Mouse (Mus musculus) large intestine, adult 2 months (tissue): ENCODE measurements around the gene Fam131b. TPM values are rescaled to one million over a fixed set of nuclear protein-coding genes. Genes with fewer than 3 reads are reported as not detected.

ENCODE experiments used
- DNase-seq: peaks from one replicate; pipeline ENCODE4 v3.0.0-alpha.2; 2012; ENCODE audit warnings: low read depth, low spot score
- WGBS: fragments of 180-500 bp; shearing (Covaris S2); methylation state at CpG from one replicate; pipeline ENCODE4 v1.1.7; 2018; 5-methylcytosine and 5-hydroxymethylcytosine counted together
- polyA plus RNA-seq: library from polyadenylated mRNA; depleted of rRNA; stranded (reverse); fragments of >200 nt; gene quantifications from 2 replicates; pipeline ENCODE4 v1.2.3, GENCODE M21; 2012; rRNA removed

Fam131b gene
- polyA plus RNA-seq, 1 experiment, result 0.27 TPM

- under 1% methylated on average over 21 of the region's 21 CpGs for WGBS
- DNase-seq, result no peak
Measured at GRCm38 (mm10) chr6:42265391-42266330, 58.8 kb downstream of the Fam131b start.

Other genes starting within 250 kb of the Fam131b start
- gene Tas2r139, start 183.7 kb downstream of the Fam131b start, polyA plus RNA-seq, result not detected in 2 replicates
- gene Tas2r144, start 109.3 kb downstream of the Fam131b start, polyA plus RNA-seq, result not detected in 2 replicates
- 20.4 and 36.1 TPM in 2 replicates for gene Gstk1, start 78.7 kb downstream of the Fam131b start, polyA plus RNA-seq
- 20.6 and 34.9 TPM in 2 replicates for gene Tmem139, start 62.7 kb downstream of the Fam131b start, polyA plus RNA-seq
- 26.2 and 47.8 TPM in 2 replicates for gene Casp2, start 59.7 kb downstream of the Fam131b start, polyA plus RNA-seq
- gene Clcn1, start 38.0 kb downstream of the Fam131b start, polyA plus RNA-seq, result 0.31 and 0.51 TPM in 2 replicates
- 109 and 128 TPM in 2 replicates for gene Zyx, start 25.0 kb upstream of the Fam131b start, polyA plus RNA-seq
- gene Epha1, start 48.6 kb upstream of the Fam131b start, polyA plus RNA-seq, result 26.0 and 55.4 TPM in 2 replicates
- gene Tas2r143, start 75.6 kb upstream of the Fam131b start, polyA plus RNA-seq, result 0.10 TPM in 1 of 2 replicates, not detected in the other
- not detected in 2 replicates for gene Tas2r135, start 80.8 kb upstream of the Fam131b start, polyA plus RNA-seq
- gene Tas2r126, start 109.9 kb upstream of the Fam131b start, polyA plus RNA-seq, result not detected in 2 replicates
- gene Olfr458, start 140.6 kb upstream of the Fam131b start, polyA plus RNA-seq, result not detected in 2 replicates
- gene Olfr457, start 151.7 kb upstream of the Fam131b start, polyA plus RNA-seq, result not detected in 2 replicates
- not detected in 2 replicates for gene Olfr456, start 162.6 kb upstream of the Fam131b start, polyA plus RNA-seq
- gene Olfr455, start 222.9 kb upstream of the Fam131b start, polyA plus RNA-seq, result not detected in 2 replicates